Mouse (Mus musculus) MEL (cell line): Measurements from ENCODE around the gene Endov.

ENCODE experiments used
- HCFC1 ChIP-seq: IDR thresholded peaks from 2 replicates; pipeline ENCODE4 v1.6.1; 2012; ENCODE audit warnings: low read depth, mild to moderate bottlenecking, inconsistent platforms, low read length, improper control_type of control experiment, moderate library complexity
- MAFK ChIP-seq: IDR thresholded peaks from 2 replicates; pipeline ENCODE4 v1.6.1; 2011; ENCODE audit warnings: low read depth, mild to moderate bottlenecking, low read length, improper control_type of control experiment, borderline replicate concordance
- NRF1 ChIP-seq: IDR thresholded peaks from 2 replicates; pipeline ENCODE4 v1.6.1; 2014; ENCODE audit warnings: low read depth, mild to moderate bottlenecking, inconsistent platforms, low read length, improper control_type of control experiment, moderate library complexity; ENCODE audit not compliant: poor library complexity, insufficient read depth, severe bottlenecking
- POLR2A ChIP-seq, 2 experiments: IDR thresholded peaks; 2 replicates each; pipeline ENCODE4 v1.6.1; 2011 to 2012; ENCODE audit warnings: low read length in 2 of 2, mild to moderate bottlenecking in 2 of 2, control low read depth in 1 of 2, improper control_type of control experiment in 1 of 2, low read depth in 1 of 2, moderate library complexity in 1 of 2; ENCODE audit not compliant: control insufficient read depth in 1 of 2, insufficient read depth in 1 of 2, poor library complexity in 1 of 2

GRCm38 (mm10) chr11:119549371-119549811, 58.2 kb downstream of the Endov start:
- TF ChIP-seq MAFK, result no peak
- no peak for TF ChIP-seq HCFC1
- no peak for TF ChIP-seq NRF1
- no peak for TF ChIP-seq POLR2A (IDR thresholded peaks at IDR 0.05; ENCODE audit: control insufficient read depth in 1 of 2, insufficient read depth in 1 of 2, low read depth in 1 of 2, low read length in 2 of 2, poor library complexity in 1 of 2)
